Mouse (Mus musculus) MEL (cell line): ENCODE results near the gene Dyrk1a. TPM values are rescaled to one million over a fixed set of nuclear protein-coding genes. Genes with fewer than 3 reads are reported as not detected.

Source experiments
- DNase-seq: peaks from one replicate; pipeline ENCODE4 v3.0.0; 2011; ENCODE audit warnings: low read depth, low spot score
- H3K27ac ChIP-seq: 2 replicates; pipeline ENCODE4 v1.5.1; 2012; ENCODE audit warnings: low read depth, mild to moderate bottlenecking, control low read depth, low read length, moderate library complexity; ENCODE audit not compliant: control insufficient read depth
- H3K27me3 ChIP-seq, 2 experiments: fragments of 150-350 bp in 1 of 2; sonication (generic) in 1 of 2; 2 replicates each; pipeline ENCODE4 v1.6.1; 2012; ENCODE audit warnings: low read length in 2 of 2, mild to moderate bottlenecking in 2 of 2, improper control_type of control experiment in 1 of 2, moderate library complexity in 1 of 2; ENCODE audit not compliant: insufficient read depth in 2 of 2, control insufficient read depth in 1 of 2
- H3K36me3 ChIP-seq, 2 experiments: 2 replicates each; pipeline ENCODE4 v1.6.1; 2012 to 2014; ENCODE audit warnings: low read length in 2 of 2, improper control_type of control experiment in 1 of 2, inconsistent platforms in 1 of 2, mild to moderate bottlenecking in 1 of 2; ENCODE audit not compliant: insufficient read depth in 2 of 2, control insufficient read depth in 1 of 2
- H3K4me1 ChIP-seq, 2 experiments: fragments of 150-350 bp in 1 of 2; sonication (generic) in 1 of 2; 2 replicates each; pipeline ENCODE4 v1.6.1; 2012; ENCODE audit warnings: low read length in 2 of 2, improper control_type of control experiment in 1 of 2, mild to moderate bottlenecking in 1 of 2; ENCODE audit not compliant: insufficient read depth in 2 of 2, control insufficient read depth in 1 of 2
- H3K4me3 ChIP-seq, 2 experiments: fragments of 150-350 bp in 1 of 2; sonication (generic) in 1 of 2; 2 replicates each; pipeline ENCODE4 v1.5.1; 2012; ENCODE audit warnings: low read depth in 2 of 2, low read length in 2 of 2, mild to moderate bottlenecking in 2 of 2, moderate library complexity in 2 of 2, control low read depth in 1 of 2, improper control_type of control experiment in 1 of 2; ENCODE audit not compliant: control insufficient read depth in 1 of 2, insufficient read depth in 1 of 2
- H3K79me2 ChIP-seq: 2 replicates; pipeline ENCODE4 v1.6.1; 2012; ENCODE audit warnings: mild to moderate bottlenecking, low read length, moderate library complexity; ENCODE audit not compliant: control insufficient read depth, poor library complexity, insufficient read depth
- H3K9ac ChIP-seq: 2 replicates; pipeline ENCODE4 v1.6.1; 2012; ENCODE audit warnings: low read depth, mild to moderate bottlenecking, control low read depth, low read length, moderate library complexity; ENCODE audit not compliant: control insufficient read depth, poor library complexity, severe bottlenecking
- H3K9me3 ChIP-seq: fragments of 150-350 bp; sonication (generic); replicated peaks from 2 replicates; pipeline ENCODE4 v1.6.1; 2012; ENCODE audit warnings: mild to moderate bottlenecking, low read length, improper control_type of control experiment, moderate library complexity; ENCODE audit not compliant: insufficient read depth
- JUND ChIP-seq: IDR thresholded peaks from 2 replicates; pipeline ENCODE4 v1.6.1; 2011; ENCODE audit warnings: low read depth, mild to moderate bottlenecking, improper control_type of control experiment, low read length
- KAT2A ChIP-seq: conservative IDR thresholded peaks from 2 replicates; pipeline ENCODE4 v1.6.1; 2012; ENCODE audit warnings: low read depth, low read length, improper control_type of control experiment, inconsistent platforms
- MEF2A ChIP-seq: IDR thresholded peaks from 2 replicates; pipeline ENCODE4 v1.6.1; 2014; ENCODE audit warnings: low read depth, mild to moderate bottlenecking, inconsistent platforms, low read length, improper control_type of control experiment; ENCODE audit not compliant: poor library complexity, insufficient replicate concordance, severe bottlenecking; ENCODE audit errors: extremely low read depth
- NELFE ChIP-seq: IDR thresholded peaks from 2 replicates; pipeline ENCODE4 v1.6.1; 2011; ENCODE audit warnings: low read depth, low read length, improper control_type of control experiment
- POLR2AphosphoS5 ChIP-seq: IDR thresholded peaks from 2 replicates; pipeline ENCODE4 v1.6.1; 2012; ENCODE audit warnings: low read depth, borderline replicate concordance, mild to moderate bottlenecking, inconsistent platforms, low read length, moderate library complexity, mixed read lengths
- TBP ChIP-seq: IDR thresholded peaks from 2 replicates; pipeline ENCODE4 v1.8.0; 2011; ENCODE audit warnings: low read depth, low read length, improper control_type of control experiment
- TCF12 ChIP-seq: IDR thresholded peaks from 2 replicates; pipeline ENCODE4 v1.6.1; 2014; ENCODE audit warnings: low read depth, mild to moderate bottlenecking, inconsistent platforms, low read length, improper control_type of control experiment, moderate library complexity
- USF1 ChIP-seq: IDR thresholded peaks from 2 replicates; pipeline ENCODE4 v1.6.1; 2014; ENCODE audit warnings: low read depth, mild to moderate bottlenecking, inconsistent platforms, low read length, improper control_type of control experiment, moderate library complexity
- ZNF384 ChIP-seq: IDR thresholded peaks from 2 replicates; pipeline ENCODE4 v1.6.1; 2012; ENCODE audit warnings: low read depth, mild to moderate bottlenecking, inconsistent platforms, low read length, improper control_type of control experiment
- polyA plus RNA-seq, 2 experiments: library from polyadenylated mRNA; stranded (reverse) in 1 of 2; unstranded in 1 of 2; fragments of >175 nt in 1 of 2; fragments of >200 nt in 1 of 2; gene quantifications; 2 replicates each; pipeline versions ENCODE4 v1.2.1 to v1.2.4; 2012; ENCODE audit warnings: low replicate concordance in 2 of 2, low read depth in 1 of 2; ENCODE audit not compliant: insufficient read length in 2 of 2, insufficient read depth in 1 of 2, missing spikeins in 1 of 2
- total RNA-seq: library from RNA; depleted of rRNA; stranded (reverse); fragments of 300-350 nt; gene quantifications from 2 replicates; pipeline ENCODE4 v1.2.3, GENCODE M21; 2012

Gene Dyrk1a
- total and polyA plus RNA-seq, 3 experiments, result 22.6 to 126 (median 34.7) TPM

DNA sequence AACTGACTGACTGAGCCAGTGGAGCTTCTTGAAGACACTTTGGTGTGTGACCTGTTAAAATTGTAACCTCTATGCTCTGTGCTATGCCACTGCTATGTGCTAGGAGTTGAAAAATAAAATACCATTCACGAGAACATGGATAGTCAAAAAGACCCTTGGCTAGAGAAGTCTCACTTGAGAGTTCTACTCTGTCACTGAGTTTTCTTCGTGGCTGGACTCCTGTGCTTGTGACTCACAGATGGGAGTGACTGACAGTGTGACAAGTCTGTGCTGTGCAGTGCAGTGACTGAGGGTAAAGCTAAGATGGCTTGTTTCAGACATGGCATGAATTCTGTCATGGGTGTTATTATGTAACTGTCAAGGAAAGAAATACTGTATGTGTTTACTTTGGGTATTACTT, 2.6 kb downstream of the Dyrk1a start:
- peaks cover 7 to 21% of the 10 kb centered on the region in 2 experiments; a peak in 2 of 4 replicates for H3K4me1 ChIP-seq
- peaks cover 76% of the 10 kb centered on the region for H3K79me2 ChIP-seq
- peak overlapping the region; percentile 27; the same call in 1 of the 2 replicates for H3K9ac ChIP-seq
- peaks cover 1 to 37% of the 10 kb centered on the region in 2 experiments for H3K36me3 ChIP-seq
- peak overlapping the region in 1 of 2 experiments; percentile 1; a peak in 1 of 4 replicates for H3K4me3 ChIP-seq
- DNase-seq, result peak; percentile 52
- H3K9me3 ChIP-seq, result no peaks in the 10 kb centered on the region
- no peaks in the 10 kb centered on the region for H3K27me3 ChIP-seq
- TF ChIP-seq POLR2AphosphoS5 (no peak), TBP (0 out of 2 replicates have a peak, but pooled peaks have one; percentile 16)
- H3K27ac ChIP-seq, result no peak overlapping the region

DNA sequence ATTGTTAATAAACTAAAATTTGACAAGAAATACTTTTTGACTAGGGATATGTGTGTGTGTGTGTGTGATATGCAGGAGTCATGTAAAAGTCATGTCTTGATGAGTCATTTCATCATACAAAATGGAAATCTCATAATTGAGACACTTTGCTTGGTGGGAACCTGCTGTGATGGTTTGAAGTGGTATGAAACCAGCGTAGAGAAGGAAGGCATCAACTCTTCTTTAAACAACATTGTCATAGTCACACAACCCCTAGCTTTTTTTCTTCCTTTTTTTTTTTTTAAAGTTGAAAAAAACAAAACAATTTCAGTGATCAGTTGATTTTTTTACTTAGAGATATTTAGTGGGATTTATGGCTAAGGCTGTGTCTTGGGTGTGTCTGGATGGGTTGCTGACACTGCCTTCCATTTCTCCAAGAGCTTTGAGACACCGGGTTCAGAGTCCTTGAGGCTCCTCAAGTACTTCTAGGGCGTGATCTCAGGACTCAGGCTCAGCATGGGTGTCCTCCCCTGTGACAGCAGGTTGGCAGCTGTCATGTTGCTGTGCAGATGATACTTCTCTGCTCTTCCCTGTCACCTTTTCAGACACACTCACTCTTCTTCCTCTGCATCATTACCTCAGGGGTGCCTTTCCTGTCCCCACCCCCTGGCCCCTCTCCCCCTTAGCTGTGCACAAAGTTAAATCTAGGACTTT, 4.4 kb downstream of the Dyrk1a start:
- Histone ChIP-seq H3K9ac (no peak overlapping the region), H3K9me3 (no peaks in the 10 kb centered on the region), H3K4me1 (peaks cover 6 to 17% of the 10 kb centered on the region in 2 experiments; a peak in 2 of 4 replicates), H3K4me3 (no peak overlapping the region), H3K27ac (no peak overlapping the region), H3K79me2 (peaks cover 88% of the 10 kb centered on the region), H3K36me3 (peaks cover 1 to 35% of the 10 kb centered on the region in 2 experiments), H3K27me3 (no peaks in the 10 kb centered on the region)
- TF ChIP-seq ZNF384, result peak; percentile 59
- TF ChIP-seq KAT2A, result no peak
- no peak for DNase-seq

DNA sequence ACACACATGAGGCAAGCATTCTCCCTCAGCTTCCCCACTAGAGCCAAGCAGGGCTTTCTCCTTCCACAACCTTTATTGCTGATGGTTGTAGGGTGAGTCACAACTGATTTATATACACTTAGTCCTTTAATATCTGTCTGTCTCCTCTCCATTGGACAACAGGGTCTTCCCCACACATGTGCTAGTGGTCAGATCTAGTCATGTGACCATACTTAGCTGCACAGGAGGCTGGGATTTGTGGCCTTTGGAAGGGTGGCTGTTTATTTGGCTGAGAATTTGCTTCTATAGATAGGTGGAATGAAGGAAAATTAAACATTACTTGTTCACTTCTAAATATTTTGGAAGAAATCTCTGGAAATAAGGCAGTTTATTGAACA, 4.9 kb downstream of the Dyrk1a start:
- no peak overlapping the region for H3K9ac ChIP-seq
- peaks cover 1 to 35% of the 10 kb centered on the region in 2 experiments for H3K36me3 ChIP-seq
- peaks cover 91% of the 10 kb centered on the region for H3K79me2 ChIP-seq
- H3K27ac ChIP-seq, result no peak overlapping the region
- H3K9me3 ChIP-seq, result no peaks in the 10 kb centered on the region
- no peak for TF ChIP-seq JUND
- TF ChIP-seq TCF12, result no peak
- no peak for TF ChIP-seq NELFE
- TF ChIP-seq USF1, result peak; percentile 76
- TF ChIP-seq MEF2A, result no peak
- no peaks in the 10 kb centered on the region for H3K27me3 ChIP-seq
- H3K4me1 ChIP-seq, result peaks cover 6 to 17% of the 10 kb centered on the region in 2 experiments; a peak in 2 of 4 replicates
- DNase-seq, result no peak
- no peak overlapping the region for H3K4me3 ChIP-seq
